Mouse (Mus musculus): ENCODE results near the gene Atpif1.

- no peak for TF ChIP-seq POLR2A (IDR thresholded peaks at IDR 0.05; ENCODE audit: extremely low read depth, insufficient read depth, low read length)
- no peak for TF ChIP-seq CTCF (IDR thresholded peaks at IDR 0.05; ENCODE audit: extremely low read depth, insufficient read depth, low read length)
These were observed 41.0 kb downstream of the Atpif1 start for GRCm38 (mm10) chr4:132492178-132493060.

Measured in cortical plate, adult 2 months (tissue).